Mouse (Mus musculus) embryo, embryonic 9.5 days (tissue): ENCODE data around the gene Elovl2.

Source experiments
- DNase-seq: peaks from one replicate; pipeline ENCODE4 v3.0.0-alpha.2; 2017; ENCODE audit errors: extremely low spot score

Gene Elovl2

DNA sequence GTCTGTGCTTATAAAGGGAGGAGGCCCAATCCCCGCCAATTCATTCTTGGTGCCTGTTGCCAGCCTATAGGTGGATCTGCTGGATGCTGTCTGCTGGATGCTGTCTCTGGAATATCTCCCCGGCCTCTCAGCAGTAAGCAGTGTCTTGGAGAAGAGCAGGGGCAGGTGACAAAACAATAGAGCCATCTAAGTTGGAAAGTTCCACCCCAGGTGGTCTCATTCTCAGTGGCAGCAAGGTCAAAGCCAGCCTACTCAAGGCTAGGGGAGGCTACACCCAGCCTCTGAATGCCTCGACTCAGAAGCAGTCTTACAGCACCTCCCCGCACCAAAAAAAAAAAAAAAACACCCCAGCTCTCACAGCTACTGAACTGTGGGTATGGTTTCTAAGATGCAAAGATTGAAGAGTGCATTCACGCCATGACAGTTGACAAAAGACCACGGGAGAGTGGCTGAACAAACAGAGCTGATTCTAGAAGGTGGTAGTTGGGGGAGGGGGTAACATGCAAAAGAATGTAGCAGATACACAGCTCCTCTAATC is 74.7 kb downstream of the Elovl2 start:
- no peak for DNase-seq

- DNase-seq: peak; percentile 69
Observed at GRCm38 (mm10) chr13:41134901-41135300, 85.3 kb downstream of the Elovl2 start.
